Mouse (Mus musculus) spleen, adult 2 months (tissue): ENCODE measurements around the gene Cluap1.

Experiments used
- CTCF ChIP-seq: fragments of 200-500 bp; IDR thresholded peaks from 2 replicates; pipeline ENCODE4 v1.5.1; 2011; ENCODE audit warnings: mild to moderate bottlenecking, inconsistent platforms; ENCODE audit not compliant: insufficient read depth, insufficient read length, insufficient replicate concordance; ENCODE audit errors: extremely low read depth
- POLR2A ChIP-seq: fragments of 200-500 bp; IDR thresholded peaks from 2 replicates; pipeline ENCODE4 v1.6.1; 2011; ENCODE audit warnings: low read depth, low read length, inconsistent platforms

DNA sequence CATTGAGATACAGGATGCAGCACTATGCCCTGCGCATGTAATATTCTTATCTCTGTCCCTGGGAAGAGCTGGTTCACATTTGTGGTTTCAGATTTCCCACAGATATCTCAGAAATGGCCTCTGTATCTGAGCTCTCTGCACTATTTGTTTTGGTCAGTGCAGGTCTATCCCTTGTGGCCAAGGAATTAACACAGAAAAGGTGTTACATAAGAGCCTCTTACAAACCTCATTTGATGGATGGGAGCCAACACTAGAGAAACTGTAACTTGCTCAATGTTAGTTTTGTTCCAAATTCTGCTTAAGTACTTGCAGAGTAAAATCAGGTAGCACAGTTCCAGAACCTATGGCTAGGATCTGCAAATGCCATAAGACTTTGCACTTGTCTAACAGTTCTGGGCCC lies 25.5 kb downstream of the Cluap1 start:
- no peak for TF ChIP-seq CTCF
- TF ChIP-seq POLR2A = no peak
